Mouse (Mus musculus): ENCODE measurements around the gene Pwp2.
"Not testable (repeated sequence)": the region's sequence is repeated elsewhere in the genome, so short reads cannot be mapped to it uniquely, and the experiment has no call there.

Gene Pwp2

GRCm38 (mm10) chr10:78143727-78144505, 41.0 kb downstream of the Pwp2 start:
- DNase-seq (ENCODE audit: low spot score in 2 of 2) = no peak

- DNase-seq (ENCODE audit: low spot score in 2 of 2) = no peak
These were observed 44.1 kb downstream of the Pwp2 start for GRCm38 (mm10) chr10:78140843-78141242.

- DNase-seq (ENCODE audit: low spot score in 2 of 2) = no peak
These were observed 44.7 kb downstream of the Pwp2 start for GRCm38 (mm10) chr10:78140251-78140600.

GRCm38 (mm10) chr10:78139572-78140250, 45.2 kb downstream of the Pwp2 start:
- DNase-seq (ENCODE audit: low spot score in 2 of 2) = no peak

GRCm38 (mm10) chr10:78138812-78139523, 46.0 kb downstream of the Pwp2 start:
- no peak for DNase-seq (ENCODE audit: low spot score in 2 of 2)

GRCm38 (mm10) chr10:78137191-78137590, 47.8 kb downstream of the Pwp2 start:
- DNase-seq (ENCODE audit: low spot score in 2 of 2) = no peak

- no peak for DNase-seq (ENCODE audit: low spot score in 2 of 2)
These were observed 49.0 kb downstream of the Pwp2 start for GRCm38 (mm10) chr10:78135947-78136346.

GRCm38 (mm10) chr10:78134975-78135798, 49.8 kb downstream of the Pwp2 start:
- DNase-seq (ENCODE audit: low spot score in 2 of 2) = peak; percentile 56 to 62

GRCm38 (mm10) chr10:78134400-78134799, 50.5 kb downstream of the Pwp2 start:
- peak; percentile 45 to 51 for DNase-seq (ENCODE audit: low spot score in 2 of 2)

- DNase-seq (ENCODE audit: low spot score in 2 of 2) = no peak
These were observed 55.0 kb downstream of the Pwp2 start for GRCm38 (mm10) chr10:78129998-78130397.

- no peak for DNase-seq (ENCODE audit: low spot score in 2 of 2)
These were observed 55.5 kb downstream of the Pwp2 start for GRCm38 (mm10) chr10:78129423-78129822.

GRCm38 (mm10) chr10:78128647-78129046, 56.3 kb downstream of the Pwp2 start:
- no peak for DNase-seq (ENCODE audit: low spot score in 2 of 2)

- DNase-seq (ENCODE audit: low spot score in 2 of 2) = no peak
These were observed 57.0 kb downstream of the Pwp2 start for GRCm38 (mm10) chr10:78127931-78128330.

- DNase-seq (ENCODE audit: low spot score in 2 of 2) = no peak
These were observed 57.7 kb downstream of the Pwp2 start for GRCm38 (mm10) chr10:78127046-78127870.

GRCm38 (mm10) chr10:78126311-78126710, 58.6 kb downstream of the Pwp2 start:
- no peak for DNase-seq (ENCODE audit: low spot score in 2 of 2)

- not testable (repeated sequence) for DNase-seq (ENCODE audit: low spot score in 2 of 2)
These were observed 59.9 kb downstream of the Pwp2 start for GRCm38 (mm10) chr10:78125061-78125460.

- not testable (repeated sequence) for DNase-seq (ENCODE audit: low spot score in 2 of 2)
These were observed 60.8 kb downstream of the Pwp2 start for GRCm38 (mm10) chr10:78124137-78124536.
